Mouse (Mus musculus) limb, embryonic 15.5 days (tissue): Measurements from ENCODE around the gene St8sia1. TPM values are rescaled to one million over a fixed set of nuclear protein-coding genes. Genes with fewer than 3 reads are reported as not detected.

Source experiments
- ATAC-seq: fragments of 200-750 bp; cut with Nextera tagmentation; 2 replicates; pipeline ENCODE4 v1.8.0; 2017; ENCODE audit warnings: low read depth, moderate TSS enrichment; ENCODE audit not compliant: insufficient number of reproducible peaks, low FRiP score, low TSS enrichment
- H3K27ac ChIP-seq: fragments of 300-500 bp; sonication (generic); 2 replicates; pipeline ENCODE4 v1.5.1; 2015; ENCODE audit warnings: moderate library complexity, mild to moderate bottlenecking, inconsistent platforms
- H3K27me3 ChIP-seq: fragments of 300-500 bp; sonication (generic); 2 replicates; pipeline ENCODE4 v1.6.1; 2015; ENCODE audit warnings: inconsistent platforms
- H3K36me3 ChIP-seq: fragments of 300-500 bp; sonication (generic); 2 replicates; pipeline ENCODE4 v1.6.1; 2015; ENCODE audit warnings: inconsistent platforms
- H3K4me1 ChIP-seq: fragments of 300-500 bp; sonication (generic); 2 replicates; pipeline ENCODE4 v1.6.1; 2015; ENCODE audit warnings: inconsistent platforms
- H3K4me2 ChIP-seq: fragments of 300-500 bp; sonication (generic); 2 replicates; pipeline ENCODE4 v1.6.1; 2015; ENCODE audit warnings: mild to moderate bottlenecking, inconsistent platforms
- H3K4me3 ChIP-seq: fragments of 300-500 bp; sonication (generic); 2 replicates; pipeline ENCODE4 v1.5.1; 2015; ENCODE audit warnings: mild to moderate bottlenecking, inconsistent platforms
- H3K9ac ChIP-seq: fragments of 300-500 bp; sonication (generic); 2 replicates; pipeline ENCODE4 v1.6.1; 2015; ENCODE audit warnings: inconsistent platforms
- H3K9me3 ChIP-seq: fragments of 300-500 bp; sonication (generic); 2 replicates; pipeline ENCODE4 v1.6.1; 2016; ENCODE audit warnings: inconsistent platforms
- WGBS: fragments of 180-500 bp; shearing (Covaris S2); methylation state at CpG from one replicate; pipeline ENCODE4 v1.1.7; 2015; 5-methylcytosine and 5-hydroxymethylcytosine counted together
- polyA plus RNA-seq: library from polyadenylated mRNA; unstranded; fragments of >200 nt; fragmentation: Nextera tagmentation; extraction: Ambion mirVana; gene quantifications from 2 replicates; pipeline ENCODE4 v1.2.1, GENCODE M21; 2015

The St8sia1 gene
- polyA plus RNA-seq, 1 experiment from 2014 or later = 0.74 TPM

DNA sequence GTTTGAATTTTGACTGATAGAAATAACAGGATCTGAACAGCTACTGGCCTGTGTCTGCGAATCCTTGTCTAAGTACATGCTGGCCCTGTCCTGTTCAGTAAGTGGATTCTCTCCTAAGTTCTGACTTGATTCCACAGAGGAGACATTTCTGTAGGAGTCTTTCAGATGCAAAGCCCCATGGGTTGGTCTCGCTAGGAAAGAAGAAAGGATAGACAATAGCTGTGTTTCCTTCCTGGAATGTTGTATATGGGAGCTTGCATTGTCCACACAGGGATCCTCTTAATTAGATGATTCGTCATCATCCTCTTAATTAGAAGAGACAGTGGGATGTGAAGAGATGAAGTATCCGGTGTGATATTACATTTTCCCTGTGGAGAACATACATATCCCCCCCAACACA, 117.4 kb downstream of the St8sia1 start:
- 91% methylated on average over 4 of the region's 4 CpGs for WGBS
- Histone ChIP-seq H3K9ac (no peak overlapping the region), H3K27me3 (no peaks in the 10 kb centered on the region), H3K4me1 (no peaks in the 10 kb centered on the region), H3K4me2 (no peak overlapping the region), H3K27ac (no peak overlapping the region), H3K9me3 (no peaks in the 10 kb centered on the region), H3K36me3 (no peaks in the 10 kb centered on the region), H3K4me3 (no peak overlapping the region)
- ATAC-seq = no peak

- ATAC-seq = no peak
- H3K27ac ChIP-seq = no peak overlapping the region
- H3K9me3 ChIP-seq = no peaks in the 10 kb centered on the region
- H3K4me2 ChIP-seq = no peak overlapping the region
- no peaks in the 10 kb centered on the region for H3K4me1 ChIP-seq
- no peaks in the 10 kb centered on the region for H3K27me3 ChIP-seq
- no peak overlapping the region for H3K9ac ChIP-seq
- WGBS = 87% methylated on average over 4 of the region's 4 CpGs
- no peaks in the 10 kb centered on the region for H3K36me3 ChIP-seq
- H3K4me3 ChIP-seq = no peak overlapping the region
Measured at GRCm38 (mm10) chr6:142845066-142845465, 119.2 kb downstream of the St8sia1 start.

DNA sequence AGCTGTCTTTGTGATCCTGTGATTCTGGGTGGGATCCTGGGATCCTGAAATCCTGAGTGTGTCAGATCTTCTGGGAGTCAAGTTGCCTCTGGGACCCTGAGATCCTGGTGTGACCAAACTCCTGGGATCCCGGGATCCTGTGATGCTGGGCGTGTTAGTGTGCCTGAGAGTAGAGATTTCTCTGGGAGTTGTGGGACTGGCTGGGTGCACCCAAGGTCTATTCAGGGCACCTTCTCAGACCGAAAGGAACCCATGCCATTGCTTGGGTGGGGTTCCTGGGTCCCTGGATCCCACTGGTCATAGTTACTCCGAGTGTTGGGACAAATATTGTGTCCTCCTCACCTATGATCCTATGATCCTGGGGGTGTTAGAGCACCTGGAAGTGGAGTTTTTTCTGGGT, 120.2 kb downstream of the St8sia1 start:
- Histone ChIP-seq H3K36me3 (no peaks in the 10 kb centered on the region), H3K27ac (no peak overlapping the region), H3K4me2 (no peak overlapping the region), H3K9me3 (no peaks in the 10 kb centered on the region), H3K4me1 (no peaks in the 10 kb centered on the region), H3K9ac (no peak overlapping the region), H3K4me3 (no peak overlapping the region), H3K27me3 (no peaks in the 10 kb centered on the region)
- WGBS = 76% methylated on average over 4 of the region's 4 CpGs
- ATAC-seq = no peak

DNA sequence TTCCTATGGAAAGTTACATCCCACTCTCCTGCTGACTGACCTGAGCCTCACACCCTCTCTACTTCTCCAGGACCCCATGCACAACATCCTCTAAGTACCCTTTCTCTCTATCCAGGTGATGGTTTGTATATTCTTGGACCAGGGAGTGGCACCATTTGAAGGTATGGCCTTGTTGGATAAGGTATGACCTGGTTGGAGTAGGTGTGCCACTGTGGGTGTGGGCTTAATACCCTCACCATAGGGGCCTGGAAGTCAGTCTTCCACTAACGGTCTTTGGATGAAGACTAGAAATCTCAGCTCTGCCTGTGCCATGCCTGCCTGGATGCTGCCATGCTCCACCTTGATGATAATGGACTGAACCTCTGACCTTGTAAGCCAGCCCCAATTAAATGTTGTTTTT, 125.8 kb downstream of the St8sia1 start:
- Histone ChIP-seq H3K9ac (no peak overlapping the region), H3K36me3 (no peaks in the 10 kb centered on the region), H3K27ac (no peak overlapping the region), H3K9me3 (no peaks in the 10 kb centered on the region), H3K4me3 (no peak overlapping the region), H3K4me1 (0 out of 2 replicates have a peak, but pooled peaks cover 3% of the 10 kb centered on the region), H3K4me2 (no peak overlapping the region), H3K27me3 (no peaks in the 10 kb centered on the region)
- 91% methylated on average over 1 of the region's 1 CpGs for WGBS
- no peak for ATAC-seq

DNA sequence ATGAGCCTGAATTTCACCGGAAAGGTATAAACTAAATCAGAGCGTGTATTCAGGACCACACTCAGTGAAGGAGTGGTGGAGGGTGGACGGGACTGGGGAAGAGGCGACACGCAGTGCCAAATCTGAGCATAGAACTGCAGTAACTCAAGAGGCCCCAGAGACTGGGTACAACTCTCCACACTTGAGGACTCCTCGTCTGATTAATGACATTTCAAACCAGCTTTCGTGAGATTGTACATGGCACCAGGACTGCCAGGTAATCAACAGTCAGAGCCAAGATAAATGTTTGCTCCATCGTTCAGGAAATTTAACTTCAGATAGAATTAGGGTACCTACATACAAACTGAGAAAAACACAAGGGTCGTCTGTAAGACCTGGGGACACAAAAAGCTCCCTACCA, 126.9 kb downstream of the St8sia1 start:
- Histone ChIP-seq H3K4me1 (0 out of 2 replicates have a peak, but pooled peaks cover 3% of the 10 kb centered on the region), H3K27ac (no peak overlapping the region), H3K4me2 (no peak overlapping the region), H3K27me3 (no peaks in the 10 kb centered on the region), H3K9me3 (no peaks in the 10 kb centered on the region), H3K36me3 (no peaks in the 10 kb centered on the region), H3K4me3 (no peak overlapping the region), H3K9ac (no peak overlapping the region)
- ATAC-seq = no peak
- WGBS = 65% methylated on average over 9 of the region's 9 CpGs

DNA sequence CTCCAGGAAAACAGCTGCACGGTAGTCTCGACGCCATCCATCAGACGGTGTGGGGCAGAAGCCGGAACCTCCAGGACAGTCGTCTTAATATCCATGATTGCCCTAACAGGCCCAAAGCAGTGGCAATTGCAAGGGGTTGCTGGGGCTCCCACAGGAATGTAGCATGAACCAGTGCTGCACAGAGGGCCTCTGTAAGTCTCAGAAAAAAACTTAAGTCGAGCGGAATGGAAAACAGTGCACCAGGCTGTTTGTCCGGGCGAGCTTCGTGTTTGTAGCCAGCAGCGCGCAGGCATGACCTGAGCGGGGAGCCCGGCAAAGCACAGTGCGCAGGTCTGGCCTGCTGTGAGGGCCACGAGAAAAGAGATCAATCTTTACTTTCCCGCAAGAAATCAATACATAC, 128.5 kb downstream of the St8sia1 start:
- no peak overlapping the region for H3K4me2 ChIP-seq
- ATAC-seq = 0 out of 2 replicates have a peak, but pooled peaks have one; percentile 30

DNA sequence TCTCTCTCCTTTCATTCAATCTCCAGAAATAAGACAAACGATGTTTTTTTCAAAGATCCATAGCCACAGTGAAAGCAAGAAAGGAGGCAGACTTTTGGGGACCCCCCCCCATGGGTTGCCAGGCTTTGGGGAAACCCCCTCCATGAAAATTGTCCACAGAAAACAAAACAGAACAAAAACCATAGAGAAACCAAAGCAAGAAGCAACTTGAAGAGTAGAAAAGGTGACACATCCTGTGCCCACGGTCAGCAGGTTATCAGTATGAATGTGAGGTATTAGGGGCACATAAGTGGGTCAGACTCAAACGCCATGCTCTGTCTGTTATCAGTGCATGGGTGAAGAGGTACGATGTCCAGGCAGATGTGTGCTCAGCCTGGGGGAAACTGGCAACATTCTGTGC, 129.3 kb downstream of the St8sia1 start:
- H3K4me1 ChIP-seq = 0 out of 2 replicates have a peak, but pooled peaks cover 3% of the 10 kb centered on the region
- no peak overlapping the region for H3K4me3 ChIP-seq
- ATAC-seq = no peak
- H3K27me3 ChIP-seq = no peaks in the 10 kb centered on the region
- H3K36me3 ChIP-seq = no peaks in the 10 kb centered on the region
- no peak overlapping the region; the same call in 1 of the 2 replicates for H3K27ac ChIP-seq
- no peaks in the 10 kb centered on the region for H3K9me3 ChIP-seq
- H3K4me2 ChIP-seq = no peak overlapping the region
- no peak overlapping the region for H3K9ac ChIP-seq
- WGBS = 66% methylated on average over 4 of the region's 4 CpGs

More for the DNA sequence above, 128.5 kb downstream of the St8sia1 start:
- no peak overlapping the region for H3K27ac ChIP-seq
- H3K9ac ChIP-seq = no peak overlapping the region
- H3K27me3 ChIP-seq = no peaks in the 10 kb centered on the region
- 47% methylated on average over 18 of the region's 18 CpGs for WGBS
- H3K36me3 ChIP-seq = no peaks in the 10 kb centered on the region
- no peaks in the 10 kb centered on the region for H3K9me3 ChIP-seq
- H3K4me3 ChIP-seq = no peak overlapping the region
- H3K4me1 ChIP-seq = 0 out of 2 replicates have a peak, but pooled peaks cover 3% of the 10 kb centered on the region

GRCm38 (mm10) chr6:142831706-142832105, 132.5 kb downstream of the St8sia1 start:
- Histone ChIP-seq H3K4me1 (0 out of 2 replicates have a peak, but pooled peaks cover 3% of the 10 kb centered on the region), H3K4me2 (no peak overlapping the region), H3K9ac (no peak overlapping the region), H3K27me3 (no peaks in the 10 kb centered on the region), H3K27ac (no peak overlapping the region), H3K36me3 (no peaks in the 10 kb centered on the region), H3K4me3 (no peak overlapping the region), H3K9me3 (no peaks in the 10 kb centered on the region)
- WGBS = 63% methylated on average over 3 of the region's 3 CpGs
- ATAC-seq = no peak

GRCm38 (mm10) chr6:142831243-142831642, 133.0 kb downstream of the St8sia1 start:
- H3K4me2 ChIP-seq = no peak overlapping the region
- no peak for ATAC-seq
- H3K4me1 ChIP-seq = 0 out of 2 replicates have a peak, but pooled peaks cover 3% of the 10 kb centered on the region
- no peaks in the 10 kb centered on the region for H3K27me3 ChIP-seq
- H3K9ac ChIP-seq = no peak overlapping the region
- no peaks in the 10 kb centered on the region for H3K9me3 ChIP-seq
- H3K27ac ChIP-seq = no peak overlapping the region
- WGBS = 38% methylated on average over 8 of the region's 8 CpGs
- no peaks in the 10 kb centered on the region for H3K36me3 ChIP-seq
- no peak overlapping the region for H3K4me3 ChIP-seq

- no peak overlapping the region for H3K9ac ChIP-seq
- no peaks in the 10 kb centered on the region for H3K9me3 ChIP-seq
- no peak for ATAC-seq
- H3K27ac ChIP-seq = no peak overlapping the region
- WGBS = 96% methylated on average over 3 of the region's 3 CpGs
- no peak overlapping the region for H3K4me3 ChIP-seq
- no peaks in the 10 kb centered on the region for H3K36me3 ChIP-seq
- no peaks in the 10 kb centered on the region for H3K4me1 ChIP-seq
- no peak overlapping the region for H3K4me2 ChIP-seq
- H3K27me3 ChIP-seq = no peaks in the 10 kb centered on the region
Measured at GRCm38 (mm10) chr6:142830221-142830620, 134.0 kb downstream of the St8sia1 start.

GRCm38 (mm10) chr6:142825449-142825848, 138.8 kb downstream of the St8sia1 start:
- Histone ChIP-seq H3K9ac (no peak overlapping the region), H3K4me2 (no peak overlapping the region), H3K27ac (no peak overlapping the region), H3K36me3 (no peaks in the 10 kb centered on the region), H3K4me1 (no peaks in the 10 kb centered on the region), H3K9me3 (no peaks in the 10 kb centered on the region), H3K4me3 (no peak overlapping the region), H3K27me3 (no peaks in the 10 kb centered on the region)
- ATAC-seq = no peak
- 83% methylated on average over 5 of the region's 5 CpGs for WGBS

DNA sequence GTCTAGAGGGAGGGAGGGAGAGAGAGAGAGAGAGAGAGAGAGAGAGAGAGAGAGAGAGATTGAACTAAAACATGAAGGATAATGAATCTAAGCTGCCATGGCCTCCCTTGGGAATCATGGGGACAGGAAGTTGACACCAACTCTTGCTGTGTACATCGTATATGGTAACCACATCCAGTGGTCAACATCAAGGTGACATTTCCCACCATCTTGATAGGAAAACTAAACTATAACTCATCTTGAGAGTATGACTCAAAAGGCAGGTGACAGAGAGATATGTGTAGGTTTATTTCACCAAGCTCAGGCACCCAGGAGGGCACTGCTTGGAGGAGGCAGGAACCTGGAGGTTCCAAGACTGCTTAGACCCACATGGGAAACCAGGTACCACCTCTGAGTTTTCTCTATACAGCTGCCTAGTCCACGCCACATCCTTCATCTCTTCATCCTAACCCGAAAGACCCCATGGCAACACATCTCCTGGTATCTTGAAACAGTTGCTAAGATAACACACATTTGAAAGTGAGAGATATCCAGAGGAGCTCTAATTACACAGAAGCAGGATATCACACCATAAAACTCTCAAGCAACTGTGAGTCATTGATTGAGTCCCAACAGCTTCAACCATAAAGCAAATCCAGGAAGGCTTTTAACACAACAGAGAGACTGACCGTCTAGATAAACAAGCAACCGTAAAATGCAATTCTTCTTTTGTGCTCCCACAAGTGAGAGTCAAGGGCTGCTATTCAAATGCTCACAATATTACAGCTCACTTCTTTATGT, 141.1 kb downstream of the St8sia1 start:
- 53% methylated on average over 5 of the region's 5 CpGs for WGBS
- no peak for ATAC-seq

More for the DNA sequence above, 141.1 kb downstream of the St8sia1 start:
- H3K4me3 ChIP-seq = no peak overlapping the region
- no peak overlapping the region for H3K9ac ChIP-seq
- H3K27ac ChIP-seq = no peak overlapping the region
- H3K36me3 ChIP-seq = no peaks in the 10 kb centered on the region
- no peaks in the 10 kb centered on the region for H3K9me3 ChIP-seq
- H3K27me3 ChIP-seq = no peaks in the 10 kb centered on the region
- H3K4me2 ChIP-seq = no peak overlapping the region
- H3K4me1 ChIP-seq = no peaks in the 10 kb centered on the region
